Mouse (Mus musculus): ENCODE data around the gene Eif4h. TPM values are rescaled to one million over a fixed set of nuclear protein-coding genes. Genes with fewer than 3 reads are reported as not detected.
"Not testable (repeated sequence)": the region's sequence is repeated elsewhere in the genome, so short reads cannot be mapped to it uniquely, and the experiment has no call there.

The Eif4h gene
- total RNA-seq, 2 experiments from 2014 or later: 309 to 328 TPM

GRCm38 (mm10) chr5:134668495-134668894, 29.2 kb upstream of the Eif4h start:
- peak in 1 of 2 experiments; percentile 46 for DNase-seq (ENCODE audit: low spot score in 2 of 2)
- intact Hi-C loops (cut with DNase I): no loop called here

GRCm38 (mm10) chr5:134656708-134657107, 17.4 kb upstream of the Eif4h start:
- intact Hi-C loops (cut with DNase I): loop anchor here (10.0 kb wide), 1 partner anchor 248 kb away; the partner anchor contains the start of gene Tmem270
- no peak for DNase-seq (ENCODE audit: low spot score in 2 of 2)

GRCm38 (mm10) chr5:134652015-134652414, 12.7 kb upstream of the Eif4h start:
- intact Hi-C loops (cut with DNase I): loop anchor here (10.0 kb wide), 1 partner anchor 253 kb away; the partner anchor contains the start of gene Tmem270
- peak; percentile 40 to 47 for DNase-seq (ENCODE audit: low spot score in 2 of 2)

DNA sequence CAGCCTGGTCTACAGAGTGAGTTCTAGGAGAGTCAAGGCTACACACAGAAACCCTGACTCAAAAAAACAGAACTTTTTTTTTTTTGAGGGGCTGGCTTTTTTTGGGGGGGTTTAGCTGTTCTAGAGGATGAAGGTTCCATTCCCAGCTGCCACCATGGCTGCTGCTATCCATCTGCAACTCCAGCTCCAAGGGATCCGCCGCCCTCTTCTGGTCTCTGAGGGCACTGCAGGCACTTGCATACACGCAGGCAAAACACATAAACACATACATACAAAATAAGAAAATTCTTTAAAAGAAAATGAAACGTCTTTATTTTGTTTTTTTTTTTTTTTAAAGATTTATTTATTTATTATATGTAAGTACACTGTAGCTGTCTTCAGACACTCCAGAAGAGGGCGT, 11.6 kb upstream of the Eif4h start:
- intact Hi-C loops (cut with DNase I): loop anchor here (10.0 kb wide), 1 partner anchor 254 kb away; the partner anchor contains the start of gene Tmem270
- no peak for DNase-seq (ENCODE audit: low spot score in 2 of 2)

- intact Hi-C loops (cut with DNase I); DNase-seq (ENCODE audit: low spot score in 2 of 2): not testable (repeated sequence)
Observed at GRCm38 (mm10) chr5:134648976-134649375, 9.7 kb upstream of the Eif4h start.

- DNase-seq (ENCODE audit: low spot score in 2 of 2): no peak
- intact Hi-C loops (cut with DNase I): no loop called here
Observed at GRCm38 (mm10) chr5:134647394-134647793, 8.1 kb upstream of the Eif4h start.

- intact Hi-C loops (cut with DNase I): no loop called here
- DNase-seq (ENCODE audit: low spot score in 2 of 2): no peak
Observed at GRCm38 (mm10) chr5:134646461-134646860, 7.2 kb upstream of the Eif4h start.

DNA sequence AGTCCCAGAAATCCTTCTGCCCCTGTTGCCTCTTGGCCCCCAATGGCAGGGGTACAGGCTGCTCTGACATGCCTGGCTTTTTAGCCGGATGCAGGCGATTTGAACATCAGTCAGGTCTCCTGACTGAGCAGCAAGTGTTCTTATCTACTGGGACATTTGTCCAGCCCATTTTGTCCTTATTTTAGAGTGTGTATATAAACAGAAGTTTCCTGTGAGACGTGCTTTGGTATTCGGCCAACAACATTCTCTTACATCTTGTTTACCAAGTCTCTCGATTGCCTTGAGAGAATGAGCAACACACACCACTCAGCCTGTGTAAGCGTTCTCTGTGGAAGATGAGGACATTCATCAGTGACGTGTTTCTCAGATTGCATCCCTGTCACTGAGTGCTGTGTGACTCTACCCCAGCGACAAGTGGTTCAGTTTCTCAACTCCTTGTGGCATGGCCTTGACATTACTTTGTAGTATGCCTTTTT, 5.4 kb upstream of the Eif4h start:
- intact Hi-C loops (cut with DNase I): loop anchor here (5.0 kb wide), 1 partner anchor 33 kb away; no protein-coding TSS in a partner anchor
- DNase-seq (ENCODE audit: low spot score in 2 of 2): peak in 1 of 2 experiments; percentile 42

GRCm38 (mm10) chr5:134644121-134644520, 4.8 kb upstream of the Eif4h start:
- intact Hi-C loops (cut with DNase I): loop anchor here (5.0 kb wide), 1 partner anchor 33 kb away; no protein-coding TSS in a partner anchor
- DNase-seq (ENCODE audit: low spot score in 2 of 2): no peak

GRCm38 (mm10) chr5:134640371-134640770, 1.1 kb upstream of the Eif4h start:
- intact Hi-C loops (cut with DNase I): loop anchor here (5.0 kb wide), 1 partner anchor 37 kb away; no protein-coding TSS in a partner anchor

GRCm38 (mm10) chr5:134638461-134639268, 625 bp downstream of the Eif4h start:
- intact Hi-C loops (cut with DNase I): no loop called here
- peak in 1 of 2 experiments; percentile 54 for DNase-seq (ENCODE audit: low spot score in 2 of 2)

More at GRCm38 (mm10) chr5:134640371-134640770, 1.1 kb upstream of the Eif4h start:
- no peak for DNase-seq (ENCODE audit: low spot score in 2 of 2)

- intact Hi-C loops (cut with DNase I): no loop called here
- no peak for DNase-seq (ENCODE audit: low spot score in 2 of 2)
Observed at GRCm38 (mm10) chr5:134637820-134638367, 1.4 kb downstream of the Eif4h start.

DNA sequence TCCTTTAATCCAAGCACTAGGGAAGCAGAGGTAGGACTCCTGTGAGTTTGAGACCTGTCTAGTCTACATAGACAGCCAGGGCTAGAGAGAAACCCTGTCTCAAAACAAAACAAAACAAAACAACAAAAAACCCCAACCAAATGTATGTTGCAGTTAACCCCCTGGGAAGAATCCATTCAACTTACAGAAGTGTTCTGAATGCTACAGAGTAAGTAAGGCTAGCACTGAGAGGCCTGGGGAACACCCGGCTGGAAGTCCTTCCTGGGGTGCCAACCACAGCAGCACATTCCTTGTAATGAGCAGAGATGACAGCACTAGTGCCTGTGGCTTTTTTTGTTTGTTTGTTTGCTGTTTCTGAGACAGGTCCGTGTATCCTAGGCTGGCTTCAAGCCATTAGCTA, 6.4 kb downstream of the Eif4h start:
- intact Hi-C loops (cut with DNase I): no loop called here
- no peak for DNase-seq (ENCODE audit: low spot score in 2 of 2)

- no peak for DNase-seq (ENCODE audit: low spot score in 2 of 2)
- intact Hi-C loops (cut with DNase I): no loop called here
Observed at GRCm38 (mm10) chr5:134630835-134631234, 8.5 kb downstream of the Eif4h start.

- no peak for DNase-seq (ENCODE audit: low spot score in 2 of 2)
- intact Hi-C loops (cut with DNase I): loop anchor here (5.0 kb wide), 1 partner anchor 63 kb away; no protein-coding TSS in a partner anchor
Observed at GRCm38 (mm10) chr5:134629508-134629907, 9.8 kb downstream of the Eif4h start.

DNA sequence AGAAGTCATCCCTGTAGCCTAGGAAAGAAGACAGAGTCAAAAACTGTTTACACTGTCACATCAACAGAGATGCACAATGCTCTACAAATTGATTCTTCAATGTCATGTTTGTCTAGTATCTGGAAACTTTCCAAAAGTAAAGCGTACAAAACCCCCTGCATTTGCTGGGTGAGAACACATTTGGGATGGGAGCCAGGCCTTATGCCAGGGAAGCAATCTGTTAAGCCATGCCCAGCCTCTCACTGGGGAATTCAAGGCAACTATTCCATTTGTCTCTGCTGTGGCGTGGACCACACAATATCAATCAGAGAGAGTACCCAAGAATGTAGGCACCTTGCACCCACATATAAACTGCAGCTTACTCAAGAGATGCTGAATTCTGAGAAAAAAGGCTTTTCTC, 17.2 kb downstream of the Eif4h start:
- DNase-seq (ENCODE audit: low spot score in 2 of 2): peak; percentile 55 to 77
- intact Hi-C loops (cut with DNase I): no loop called here

DNA sequence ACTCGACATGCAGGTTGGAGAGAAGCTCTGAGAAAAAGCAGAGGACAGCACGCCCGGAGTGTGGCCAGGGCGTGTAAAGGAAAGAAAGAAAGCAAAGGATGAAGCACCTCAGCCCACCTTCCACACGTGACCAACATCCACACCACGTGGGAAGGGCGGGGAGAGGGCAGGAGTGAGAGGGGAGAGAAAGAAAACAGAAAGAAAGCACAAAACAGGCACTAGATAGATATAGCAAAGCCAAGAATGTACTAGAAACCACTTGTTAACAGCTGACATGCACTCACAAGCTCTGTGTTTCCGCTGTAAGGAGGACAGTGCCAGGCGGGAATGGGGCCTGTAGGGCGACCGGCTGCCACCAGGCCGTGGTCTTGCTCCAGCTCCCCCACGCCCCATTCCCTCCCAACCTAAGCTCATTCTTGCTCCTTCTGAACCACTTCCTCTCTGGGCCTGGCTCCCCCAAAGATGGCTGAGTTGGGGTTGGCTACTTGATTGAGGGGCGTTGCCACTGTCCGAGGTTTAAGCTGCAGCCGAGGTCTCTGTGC, 18.1 kb downstream of the Eif4h start:
- intact Hi-C loops (cut with DNase I): no loop called here
- no peak for DNase-seq (ENCODE audit: low spot score in 2 of 2)

DNA sequence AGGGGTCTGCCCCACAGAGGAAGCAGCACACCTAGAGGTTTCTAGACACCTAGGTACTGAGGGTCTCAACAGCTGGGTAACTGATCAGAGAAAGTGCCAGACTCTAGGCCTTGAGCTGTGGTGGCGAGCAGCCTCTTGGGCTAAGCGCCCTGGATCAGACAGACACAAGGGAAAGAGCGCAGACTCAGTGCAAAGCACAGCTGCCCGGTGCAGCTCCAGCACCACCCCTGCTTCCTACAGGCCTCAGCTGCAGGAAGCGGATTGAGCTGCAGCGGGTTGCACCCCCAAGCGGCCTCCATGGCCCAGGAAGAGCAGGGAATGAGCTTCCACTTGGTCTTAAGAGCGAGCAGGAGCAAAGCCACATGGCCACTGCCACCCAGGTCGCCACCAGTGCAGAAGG, 18.8 kb downstream of the Eif4h start:
- intact Hi-C loops (cut with DNase I): no loop called here
- DNase-seq (ENCODE audit: low spot score in 2 of 2): no peak

GRCm38 (mm10) chr5:134617071-134617470, 22.2 kb downstream of the Eif4h start:
- DNase-seq (ENCODE audit: low spot score in 2 of 2): peak; percentile 42 to 63
- intact Hi-C loops (cut with DNase I): no loop called here

DNA sequence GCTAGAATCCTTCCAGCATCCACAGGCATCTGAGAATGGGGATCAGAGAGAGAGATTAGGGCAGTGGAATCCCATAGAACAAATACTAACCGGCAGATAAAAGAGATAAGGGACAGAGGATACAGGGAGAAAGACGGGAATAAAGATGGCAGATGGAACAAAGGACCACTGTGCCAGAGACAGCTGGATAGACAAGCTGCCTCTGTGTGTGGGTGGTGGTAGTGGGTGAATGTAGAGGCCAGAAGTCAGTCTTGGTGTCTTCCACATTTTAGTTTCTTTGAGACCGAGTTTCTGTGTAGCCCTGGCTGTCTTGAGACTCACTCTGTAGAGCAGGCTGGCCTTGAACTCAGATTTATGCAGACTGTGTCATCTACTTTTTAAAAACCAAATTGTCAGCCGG, 23.5 kb downstream of the Eif4h start:
- no peak for DNase-seq (ENCODE audit: low spot score in 2 of 2)
- intact Hi-C loops (cut with DNase I): no loop called here
